Mouse (Mus musculus) lung, embryonic 16.5 days (tissue): ENCODE measurements around the gene Mgst2. TPM values are rescaled to one million over a fixed set of nuclear protein-coding genes. Genes with fewer than 3 reads are reported as not detected.

Experiments used
- ATAC-seq: fragments of 200-750 bp; cut with Nextera tagmentation; 2 replicates; pipeline ENCODE4 v1.8.0; 2017; ENCODE audit warnings: low read depth, mild to moderate bottlenecking, moderate library complexity
- H3K27ac ChIP-seq: fragments of 300-500 bp; sonication (generic); 2 replicates; pipeline ENCODE4 v1.5.1; 2014; ENCODE audit warnings: mild to moderate bottlenecking, control low read depth, low read length
- H3K27me3 ChIP-seq: fragments of 300-500 bp; sonication (generic); 2 replicates; pipeline ENCODE4 v1.6.1; 2014; ENCODE audit warnings: low read depth, low read length, mixed read lengths; ENCODE audit not compliant: control insufficient read depth, insufficient read depth
- H3K36me3 ChIP-seq: fragments of 300-500 bp; sonication (generic); 2 replicates; pipeline ENCODE4 v1.6.1; 2014; ENCODE audit warnings: low read length; ENCODE audit not compliant: control insufficient read depth, insufficient read depth
- H3K4me1 ChIP-seq: fragments of 300-500 bp; sonication (generic); replicated peaks from 2 replicates; pipeline ENCODE4 v1.6.1; 2014; ENCODE audit warnings: low read length, mixed read lengths; ENCODE audit not compliant: control insufficient read depth, insufficient read depth
- H3K4me2 ChIP-seq: fragments of 300-500 bp; sonication (generic); 2 replicates; pipeline ENCODE4 v1.6.1; 2014; ENCODE audit warnings: low read depth, low read length, control low read depth
- H3K4me3 ChIP-seq: fragments of 300-500 bp; sonication (generic); 2 replicates; pipeline ENCODE4 v1.5.1; 2014; ENCODE audit warnings: mild to moderate bottlenecking, low read length, control low read depth
- H3K9ac ChIP-seq: fragments of 300-500 bp; sonication (generic); 2 replicates; pipeline ENCODE4 v1.6.1; 2014; ENCODE audit warnings: low read length, control low read depth
- H3K9me3 ChIP-seq: fragments of 300-500 bp; sonication (generic); 2 replicates; pipeline ENCODE4 v1.6.1; 2016; ENCODE audit warnings: low read length; ENCODE audit not compliant: control insufficient read depth
- WGBS: fragments of 180-500 bp; shearing (Covaris S2); extraction: QIAGEN DNeasy Blood & Tissue Kit; methylation state at CpG from one replicate; pipeline ENCODE4 v1.1.7; 2014; 5-methylcytosine and 5-hydroxymethylcytosine counted together
- polyA plus RNA-seq: library from polyadenylated mRNA; unstranded; fragments of >200 nt; fragmentation: Nextera tagmentation; extraction: Ambion mirVana; gene quantifications from 2 replicates; pipeline ENCODE4 v1.2.1, GENCODE M21; 2015

The Mgst2 gene
- polyA plus RNA-seq, 1 experiment from 2014 or later = 5.4 TPM

DNA sequence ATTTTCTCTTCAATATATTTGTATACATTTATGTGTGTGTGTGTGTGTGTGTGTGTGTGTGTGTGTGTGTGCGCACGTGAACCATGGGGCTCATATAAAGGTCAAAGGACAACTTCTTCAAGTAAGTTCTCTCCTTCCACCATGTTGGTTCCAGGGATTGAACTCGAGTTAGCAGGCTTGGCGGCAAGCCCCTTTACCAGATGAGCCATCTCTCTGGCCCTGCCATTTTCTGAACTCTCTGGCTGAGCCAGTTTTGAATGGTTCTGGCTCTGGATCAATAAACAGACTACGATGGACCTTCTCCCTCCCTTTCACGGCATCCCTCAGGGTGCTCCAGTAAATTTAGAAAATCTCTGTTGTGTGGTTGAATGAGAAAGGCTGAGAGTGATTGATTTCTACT lies 26.6 kb downstream of the Mgst2 start:
- 78% methylated on average over 6 of the region's 6 CpGs for WGBS
- no peak overlapping the region for H3K4me3 ChIP-seq
- no peak overlapping the region for H3K27ac ChIP-seq
- no peaks in the 10 kb centered on the region for H3K4me1 ChIP-seq
- H3K27me3 ChIP-seq = no peaks in the 10 kb centered on the region
- H3K36me3 ChIP-seq = peaks cover 25% of the 10 kb centered on the region
- no peak overlapping the region for H3K4me2 ChIP-seq
- H3K9ac ChIP-seq = no peak overlapping the region
- no peaks in the 10 kb centered on the region for H3K9me3 ChIP-seq
- ATAC-seq = no peak

DNA sequence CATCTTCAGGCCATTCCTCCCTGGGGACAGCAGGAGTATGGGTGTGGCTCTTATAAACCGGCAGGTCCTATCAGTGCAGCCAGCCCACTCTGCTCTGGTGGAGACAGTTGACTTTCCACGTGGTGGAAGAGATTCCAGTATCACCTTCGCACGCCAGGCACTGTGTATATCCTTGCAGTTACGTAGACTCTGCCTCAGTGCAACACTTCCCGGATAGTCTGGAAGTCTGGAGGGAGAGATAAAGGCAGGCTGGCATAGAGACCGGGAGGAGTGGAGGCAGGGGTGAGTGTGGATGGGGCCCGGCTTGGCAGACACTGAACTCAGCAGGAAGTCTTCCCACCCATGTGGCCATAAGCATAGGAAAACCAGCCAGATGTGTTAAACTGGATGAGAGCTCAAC lies 28.6 kb downstream of the Mgst2 start:
- 80% methylated on average over 8 of the region's 8 CpGs for WGBS
- Histone ChIP-seq H3K27ac (no peak overlapping the region), H3K4me2 (no peak overlapping the region), H3K9me3 (no peaks in the 10 kb centered on the region), H3K4me3 (no peak overlapping the region), H3K9ac (no peak overlapping the region), H3K36me3 (peaks cover 32% of the 10 kb centered on the region), H3K4me1 (no peaks in the 10 kb centered on the region), H3K27me3 (no peaks in the 10 kb centered on the region)
- ATAC-seq = peak; percentile 23; the same call in 1 of the 2 replicates

DNA sequence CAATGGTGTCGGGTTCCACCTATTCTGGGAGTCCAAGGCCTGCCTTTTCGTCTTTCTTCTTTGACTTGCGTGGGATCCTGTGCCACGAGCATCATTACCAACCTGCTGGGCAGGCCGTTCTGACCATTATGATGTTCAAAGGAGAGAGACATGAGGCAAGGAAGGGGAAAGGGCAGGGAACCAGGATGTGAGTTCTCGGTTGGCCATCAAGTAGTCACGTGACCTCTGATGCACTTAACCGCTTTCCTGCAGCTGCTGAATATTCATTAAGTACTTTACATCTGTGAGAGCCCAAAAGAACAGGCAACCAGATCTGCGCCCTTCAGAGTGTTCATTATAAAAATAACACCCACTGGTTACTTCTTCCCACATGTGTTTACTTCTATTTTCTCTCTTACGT lies 33.0 kb downstream of the Mgst2 start:
- H3K4me1 ChIP-seq = no peaks in the 10 kb centered on the region
- H3K4me3 ChIP-seq = no peak overlapping the region
- no peak overlapping the region for H3K27ac ChIP-seq
- H3K9me3 ChIP-seq = no peaks in the 10 kb centered on the region
- H3K9ac ChIP-seq = no peak overlapping the region
- 91% methylated on average over 10 of the region's 10 CpGs for WGBS
- no peak overlapping the region for H3K4me2 ChIP-seq
- no peaks in the 10 kb centered on the region for H3K27me3 ChIP-seq
- H3K36me3 ChIP-seq = peaks cover 28% of the 10 kb centered on the region
- ATAC-seq = no peak

DNA sequence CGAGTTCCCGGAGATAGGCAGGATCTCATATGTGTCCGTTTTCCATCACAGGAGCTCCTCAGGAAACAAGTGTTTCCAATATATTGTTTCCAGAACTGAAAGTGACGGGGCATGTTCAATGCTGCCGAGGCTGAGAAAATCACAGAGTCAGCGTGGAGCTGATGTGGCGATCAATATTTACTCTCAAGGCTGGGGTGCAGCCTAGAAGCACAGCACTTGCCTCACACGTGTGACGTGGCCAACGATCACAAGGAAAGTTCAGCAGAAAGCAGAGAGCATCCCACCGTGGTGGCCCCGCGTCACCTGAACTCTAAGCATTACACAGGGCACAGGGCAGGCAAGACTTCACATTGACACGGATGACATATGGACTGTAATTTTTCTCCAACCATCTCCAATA lies 34.4 kb downstream of the Mgst2 start:
- Histone ChIP-seq H3K4me1 (no peaks in the 10 kb centered on the region), H3K9ac (no peak overlapping the region), H3K27me3 (no peaks in the 10 kb centered on the region), H3K4me3 (no peak overlapping the region), H3K9me3 (no peaks in the 10 kb centered on the region), H3K4me2 (no peak overlapping the region), H3K27ac (no peak overlapping the region), H3K36me3 (peaks cover 18% of the 10 kb centered on the region)
- 85% methylated on average over 14 of the region's 14 CpGs for WGBS
- ATAC-seq = no peak

DNA sequence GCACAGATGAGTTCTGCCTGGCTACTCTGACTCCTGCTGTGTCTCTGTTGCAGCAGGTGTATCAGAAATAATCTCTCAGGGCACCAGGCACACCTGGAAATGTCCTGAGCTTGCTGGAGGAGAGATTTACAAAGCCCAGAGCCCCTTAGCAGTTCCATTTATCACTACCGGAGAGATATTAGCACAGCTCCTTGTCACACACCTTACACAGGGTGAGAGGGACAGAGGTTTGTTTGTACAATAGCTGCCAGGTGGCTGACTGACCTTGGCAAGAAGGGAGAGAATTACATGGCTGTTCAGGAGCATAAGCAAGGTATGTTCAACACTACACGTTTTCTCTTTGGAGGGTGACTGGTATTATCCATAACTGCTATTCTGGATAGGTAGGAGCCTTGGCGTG lies 35.6 kb downstream of the Mgst2 start:
- peaks cover 9% of the 10 kb centered on the region; the same call in 1 of the 2 replicates for H3K4me1 ChIP-seq
- H3K36me3 ChIP-seq = peaks cover 7% of the 10 kb centered on the region
- WGBS = 70% methylated on average over 3 of the region's 3 CpGs
- no peak overlapping the region for H3K27ac ChIP-seq
- H3K27me3 ChIP-seq = no peaks in the 10 kb centered on the region
- no peak overlapping the region for H3K4me3 ChIP-seq
- no peak overlapping the region for H3K9ac ChIP-seq
- ATAC-seq = no peak
- H3K9me3 ChIP-seq = no peaks in the 10 kb centered on the region
- H3K4me2 ChIP-seq = no peak overlapping the region

DNA sequence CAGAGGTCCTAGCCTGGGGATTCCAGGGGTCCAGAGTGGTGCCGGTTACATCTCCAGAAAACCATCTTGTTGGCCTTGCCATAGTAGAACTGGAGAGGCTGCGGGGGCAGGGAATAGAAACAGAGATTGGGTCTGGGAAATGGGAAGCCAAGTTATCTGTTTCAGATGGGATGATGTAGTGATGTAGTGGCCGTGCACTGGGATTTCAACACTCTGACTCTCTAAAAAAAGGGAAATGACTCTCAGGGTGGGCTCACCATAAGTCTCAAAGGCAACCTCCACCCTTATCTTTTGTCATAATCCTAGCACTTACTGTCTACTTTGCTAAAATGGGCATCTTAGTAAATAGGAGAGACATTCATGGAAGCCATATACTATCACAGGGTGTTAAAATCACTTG lies 37.8 kb downstream of the Mgst2 start:
- no peak overlapping the region for H3K4me2 ChIP-seq
- H3K4me3 ChIP-seq = no peak overlapping the region
- no peak overlapping the region for H3K27ac ChIP-seq
- no peaks in the 10 kb centered on the region for H3K9me3 ChIP-seq
- no peak overlapping the region for H3K9ac ChIP-seq
- peaks cover 3% of the 10 kb centered on the region for H3K36me3 ChIP-seq
- peaks cover 24% of the 10 kb centered on the region for H3K4me1 ChIP-seq
- WGBS = 81% methylated on average over 3 of the region's 3 CpGs
- H3K27me3 ChIP-seq = no peaks in the 10 kb centered on the region
- no peak for ATAC-seq

DNA sequence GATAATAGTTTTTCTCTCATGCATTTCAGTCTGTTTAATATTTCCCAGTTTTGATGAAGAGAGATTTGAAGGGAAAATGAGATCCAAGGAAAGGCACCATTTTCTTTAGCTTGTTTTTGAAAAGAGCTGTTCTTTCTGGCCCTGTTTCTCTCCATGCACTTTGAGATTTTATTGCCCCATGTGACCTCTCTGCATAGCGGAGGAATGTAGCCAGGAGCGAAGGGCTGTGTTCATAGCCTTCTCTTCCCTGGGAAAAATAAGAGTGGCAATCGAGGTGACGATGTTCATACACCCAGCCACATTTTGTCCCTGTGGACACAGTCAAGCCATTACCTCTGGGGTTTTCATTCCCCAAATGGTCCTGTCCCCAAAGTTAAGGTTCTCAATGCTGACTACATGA lies 40.0 kb downstream of the Mgst2 start:
- Histone ChIP-seq H3K9me3 (no peaks in the 10 kb centered on the region), H3K4me3 (no peak overlapping the region), H3K9ac (no peak overlapping the region), H3K27ac (peak overlapping the region; percentile 75; the same call in 1 of the 2 replicates), H3K4me2 (no peak overlapping the region), H3K4me1 (peaks cover 24% of the 10 kb centered on the region), H3K36me3 (no peaks in the 10 kb centered on the region; the same call in 1 of the 2 replicates), H3K27me3 (no peaks in the 10 kb centered on the region)
- ATAC-seq = no peak
- WGBS = 71% methylated on average over 4 of the region's 4 CpGs

DNA sequence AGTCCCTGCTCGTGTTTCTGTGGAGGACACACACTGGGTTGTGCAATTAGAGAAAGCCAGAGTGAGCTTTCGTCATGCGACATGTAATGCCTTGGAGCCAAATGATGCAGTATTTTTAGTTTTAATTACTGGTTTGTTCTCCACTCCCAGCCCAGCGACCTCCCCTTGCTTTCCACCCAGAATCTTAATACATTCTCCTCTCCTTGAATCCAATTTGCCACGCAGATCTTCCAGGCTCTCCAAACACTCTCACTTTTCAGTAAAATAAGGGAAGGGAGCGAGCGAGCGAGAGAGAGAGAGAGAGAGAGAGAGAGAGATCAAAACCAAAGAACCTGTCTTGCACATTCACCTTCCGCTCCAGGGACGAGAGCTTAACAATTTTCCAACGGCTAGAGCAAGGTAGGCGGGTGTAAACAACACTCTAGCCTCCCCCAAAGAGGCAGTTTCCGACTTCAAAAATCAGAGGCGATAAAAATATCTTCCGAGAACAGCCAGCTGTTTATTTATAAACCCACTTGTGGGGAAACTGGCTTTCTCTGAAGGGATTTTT lies 40.6 kb downstream of the Mgst2 start:
- no peaks in the 10 kb centered on the region for H3K27me3 ChIP-seq
- peak overlapping the region; percentile 75 for H3K27ac ChIP-seq
- WGBS = 17% methylated on average over 15 of the region's 15 CpGs
- H3K4me3 ChIP-seq = peak overlapping the region; percentile 45
- peak overlapping the region; percentile 82 for H3K4me2 ChIP-seq
- peak overlapping the region; percentile 65 for H3K9ac ChIP-seq
- peaks cover 24% of the 10 kb centered on the region for H3K4me1 ChIP-seq
- no peaks in the 10 kb centered on the region; the same call in 1 of the 2 replicates for H3K36me3 ChIP-seq
- H3K9me3 ChIP-seq = no peaks in the 10 kb centered on the region
- ATAC-seq = peak; percentile 45; the same call in 1 of the 2 replicates

DNA sequence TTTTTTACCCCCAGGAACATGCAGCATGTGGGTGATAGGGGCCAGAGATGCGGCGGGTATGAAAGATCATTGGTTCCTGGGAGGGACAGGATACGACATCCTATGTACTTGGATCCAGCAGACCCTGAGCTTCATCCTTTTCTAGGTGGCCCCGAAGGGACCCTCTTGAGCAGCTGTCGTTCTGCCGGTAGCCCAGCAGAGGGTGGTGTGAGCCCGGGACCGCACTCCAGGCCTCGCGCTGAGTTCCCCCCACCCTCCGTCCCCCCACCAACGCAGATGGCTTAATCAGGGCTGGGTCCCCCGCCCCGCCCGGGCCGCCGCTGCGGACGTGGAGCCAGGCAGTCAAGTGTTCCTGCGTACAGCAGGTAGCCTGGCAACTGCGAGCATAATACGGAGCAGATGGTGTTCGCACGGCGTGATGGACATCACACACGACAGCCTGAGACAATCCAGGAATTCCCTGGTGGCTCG lies 41.2 kb downstream of the Mgst2 start:
- Histone ChIP-seq H3K27ac (peak overlapping the region; percentile 75), H3K9ac (peak overlapping the region; percentile 65), H3K4me2 (peak overlapping the region; percentile 82), H3K4me1 (peaks cover 24% of the 10 kb centered on the region), H3K36me3 (no peaks in the 10 kb centered on the region; the same call in 1 of the 2 replicates), H3K9me3 (no peaks in the 10 kb centered on the region), H3K4me3 (peak overlapping the region; percentile 45), H3K27me3 (no peaks in the 10 kb centered on the region)
- 0% methylated on average over 27 of the region's 27 CpGs for WGBS
- ATAC-seq = peak; percentile 92
